Mouse (Mus musculus): ENCODE data around the gene St3gal2. TPM values are rescaled to one million over a fixed set of nuclear protein-coding genes. Genes with fewer than 3 reads are reported as not detected.
"Not testable (repeated sequence)": the region's sequence is repeated elsewhere in the genome, so short reads cannot be mapped to it uniquely, and the experiment has no call there.

Gene St3gal2
- total RNA-seq, 2 experiments from 2014 or later: 95.1 to 104 TPM

DNA sequence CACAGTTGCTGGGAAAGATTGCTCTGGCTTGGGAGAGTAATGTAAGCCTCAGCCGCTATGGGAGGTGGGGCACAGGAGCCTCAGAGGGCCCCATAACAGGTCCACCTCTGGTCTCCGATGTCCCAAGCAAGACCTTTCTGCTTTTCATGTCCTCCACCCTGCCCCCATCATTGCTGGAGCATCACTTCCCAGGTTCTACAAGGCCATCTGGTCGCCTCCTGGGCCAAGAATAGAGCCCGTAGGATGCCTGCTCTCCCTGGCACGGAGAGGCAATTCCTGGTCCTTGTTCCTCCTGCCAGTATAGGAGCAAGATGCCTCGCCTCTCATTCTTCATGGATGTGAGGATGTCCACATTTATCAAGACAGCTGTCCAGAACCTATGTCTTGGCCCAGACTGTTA is 40.2 kb downstream of the St3gal2 start:
- no peak for TF ChIP-seq CTCF (conservative IDR thresholded peaks at IDR 0.05)
- no peak for DNase-seq (ENCODE audit: low spot score in 2 of 2)
- Histone ChIP-seq H3K27ac (peak overlapping the region; percentile 69), H3K4me3 (no peak overlapping the region)

DNA sequence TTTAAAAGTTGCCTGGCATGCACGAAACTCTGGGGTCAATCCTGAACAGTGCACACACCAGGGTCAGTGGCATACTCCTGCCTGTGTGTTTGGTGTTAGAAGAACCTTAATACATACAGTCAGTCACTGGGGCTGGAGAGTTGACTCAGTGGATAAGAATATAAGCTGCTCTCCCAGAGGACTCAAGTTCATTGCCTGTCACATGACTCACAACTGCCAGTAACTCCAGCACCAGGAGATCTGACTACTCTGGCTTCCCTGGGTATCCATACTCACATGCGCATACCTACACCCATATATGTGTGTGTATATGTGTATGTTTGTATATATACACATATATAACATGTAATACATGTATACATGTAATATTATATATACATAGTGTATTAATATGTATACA is 43.3 kb downstream of the St3gal2 start:
- DNase-seq (ENCODE audit: low spot score in 2 of 2): no peak
- Histone ChIP-seq H3K27ac (no peak overlapping the region), H3K4me3 (no peak overlapping the region)
- TF ChIP-seq CTCF (conservative IDR thresholded peaks at IDR 0.05): no peak

DNA sequence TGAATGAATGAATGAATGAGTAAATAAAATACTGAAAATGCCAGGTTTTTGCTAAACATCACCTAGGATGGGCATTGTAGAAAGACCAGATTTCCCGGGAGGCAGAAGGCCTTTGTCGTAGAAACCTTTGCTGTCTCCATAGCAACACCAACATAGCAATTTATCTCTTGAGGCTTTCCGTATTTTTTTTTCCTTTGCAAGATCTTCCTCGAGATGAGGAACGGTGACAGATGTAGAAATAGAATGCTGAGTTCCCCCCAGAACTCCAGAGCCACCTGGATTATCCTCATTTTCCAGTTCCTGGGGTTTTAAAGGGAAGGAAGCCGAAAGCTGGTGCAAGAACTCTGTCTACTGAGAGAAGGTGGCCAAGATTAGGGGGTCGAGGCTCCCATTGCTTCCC is 44.9 kb downstream of the St3gal2 start:
- TF ChIP-seq CTCF (conservative IDR thresholded peaks at IDR 0.05): no peak
- peak in 1 of 2 experiments; percentile 61 for DNase-seq (ENCODE audit: low spot score in 2 of 2)
- Histone ChIP-seq H3K4me3 (no peak overlapping the region), H3K27ac (peak overlapping the region; percentile 78)

DNA sequence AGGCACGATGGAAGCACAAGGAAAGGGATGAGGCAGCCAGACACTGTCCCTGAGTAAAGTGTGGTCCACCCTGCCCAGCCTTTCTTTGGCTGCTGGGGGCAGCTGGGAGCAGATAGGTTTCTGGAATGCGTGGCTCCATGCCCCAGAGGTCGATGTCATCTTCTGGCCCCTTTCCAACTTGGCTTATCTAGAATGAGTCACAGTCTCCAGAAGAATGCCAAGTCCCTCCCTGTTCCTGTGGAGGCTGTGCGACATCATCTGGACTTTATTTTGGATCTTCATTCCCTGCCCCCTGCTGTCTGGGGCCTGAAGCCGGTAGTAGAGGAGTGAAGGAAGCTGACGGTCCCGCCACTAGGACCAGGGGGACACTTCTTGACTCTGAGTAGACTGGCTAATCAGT is 45.9 kb downstream of the St3gal2 start:
- no peak overlapping the region; the same call in 1 of the 2 replicates for H3K4me3 ChIP-seq
- H3K27ac ChIP-seq: peak overlapping the region; percentile 78
- peak; percentile 50 to 52 for DNase-seq (ENCODE audit: low spot score in 2 of 2)
- peak; percentile 55 for TF ChIP-seq CTCF (conservative IDR thresholded peaks at IDR 0.05)

DNA sequence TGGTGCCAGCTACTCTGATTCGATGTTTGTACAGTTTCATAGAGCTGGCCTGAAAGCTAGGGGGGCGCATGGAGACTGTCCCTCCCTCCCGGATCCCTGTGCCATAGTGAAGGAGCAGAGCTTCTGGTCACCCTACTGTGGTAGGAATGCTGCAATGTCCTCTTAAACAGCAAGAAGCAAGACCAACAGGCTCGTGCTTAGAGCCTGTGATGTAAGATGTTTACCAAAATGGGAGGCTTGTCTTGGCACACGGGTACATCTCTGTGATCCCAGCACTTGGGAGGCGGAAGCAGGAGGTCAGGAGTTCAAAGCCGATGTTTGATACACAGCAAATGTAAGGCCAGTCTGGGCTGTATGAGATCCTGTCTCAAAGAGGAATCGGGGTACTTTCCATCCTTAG is 46.9 kb downstream of the St3gal2 start:
- Histone ChIP-seq H3K27ac (peak overlapping the region; percentile 78), H3K4me3 (no peak overlapping the region)
- TF ChIP-seq CTCF (conservative IDR thresholded peaks at IDR 0.05): no peak
- DNase-seq (ENCODE audit: low spot score in 2 of 2): no peak

DNA sequence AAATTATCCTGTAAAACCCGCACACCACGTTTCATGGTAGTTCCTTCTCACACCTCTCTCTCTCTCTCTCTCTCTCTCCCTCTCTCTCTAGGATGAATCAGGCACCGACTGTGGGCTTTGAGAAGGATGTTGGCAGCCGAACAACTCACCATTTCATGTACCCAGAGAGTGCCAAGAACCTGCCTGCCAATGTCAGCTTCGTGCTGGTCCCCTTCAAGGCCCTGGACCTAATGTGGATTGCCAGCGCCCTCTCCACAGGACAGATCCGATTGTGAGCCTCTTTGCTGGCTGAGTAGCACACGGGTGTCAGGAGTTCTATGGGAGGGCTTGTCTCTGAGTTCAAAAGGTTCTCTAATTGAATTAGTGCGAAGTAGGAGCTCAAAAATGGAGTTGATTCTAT is 47.6 kb downstream of the St3gal2 start:
- H3K27ac ChIP-seq: peak overlapping the region; percentile 43; the same call in 1 of the 2 replicates
- no peak for DNase-seq (ENCODE audit: low spot score in 2 of 2)
- no peak for TF ChIP-seq CTCF (conservative IDR thresholded peaks at IDR 0.05)
- no peak overlapping the region for H3K4me3 ChIP-seq

DNA sequence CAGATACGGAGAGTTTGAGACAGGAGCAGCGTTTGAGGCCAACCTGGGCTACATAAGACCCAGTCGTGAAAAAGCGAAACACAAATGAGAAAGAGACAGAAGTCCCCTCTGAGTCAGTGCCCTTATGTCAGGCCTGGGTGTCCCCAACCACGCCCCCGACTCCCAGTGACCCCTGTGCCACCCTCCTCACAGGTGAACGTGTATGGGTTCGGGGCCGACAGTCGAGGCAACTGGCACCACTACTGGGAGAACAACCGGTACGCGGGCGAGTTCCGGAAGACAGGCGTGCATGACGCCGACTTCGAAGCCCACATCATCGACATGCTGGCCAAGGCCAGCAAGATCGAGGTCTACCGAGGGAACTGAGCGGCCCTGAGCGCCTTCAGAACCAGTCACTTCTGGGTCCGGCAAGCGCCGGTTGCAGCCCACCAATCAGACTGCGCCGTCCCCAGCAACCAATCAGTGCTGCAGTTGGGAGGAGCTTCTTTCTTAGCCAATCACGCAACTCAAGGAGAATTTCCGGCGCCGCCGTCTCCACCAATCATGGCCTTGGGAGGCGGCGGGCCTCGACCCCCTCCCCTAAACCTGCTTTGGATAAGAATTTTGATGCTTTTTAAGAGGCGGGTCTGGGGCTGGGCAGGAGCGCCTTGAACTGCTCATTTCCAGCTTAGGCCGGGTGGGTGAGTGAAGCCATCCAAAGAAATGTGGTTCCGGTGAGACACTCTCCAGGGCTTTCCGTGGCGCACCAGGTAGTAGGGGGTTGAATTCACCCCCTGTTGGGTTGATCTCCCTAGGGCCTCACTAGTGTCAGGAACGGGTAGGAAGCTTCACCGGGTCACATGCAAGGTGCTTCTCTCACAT is 50.4 kb downstream of the St3gal2 start:
- DNase-seq (ENCODE audit: low spot score in 2 of 2): peak; percentile 92 to 94
- H3K4me3 ChIP-seq: peak overlapping the region; percentile 58
- TF ChIP-seq CTCF (conservative IDR thresholded peaks at IDR 0.05): no peak
- peak overlapping the region; percentile 84 for H3K27ac ChIP-seq

DNA sequence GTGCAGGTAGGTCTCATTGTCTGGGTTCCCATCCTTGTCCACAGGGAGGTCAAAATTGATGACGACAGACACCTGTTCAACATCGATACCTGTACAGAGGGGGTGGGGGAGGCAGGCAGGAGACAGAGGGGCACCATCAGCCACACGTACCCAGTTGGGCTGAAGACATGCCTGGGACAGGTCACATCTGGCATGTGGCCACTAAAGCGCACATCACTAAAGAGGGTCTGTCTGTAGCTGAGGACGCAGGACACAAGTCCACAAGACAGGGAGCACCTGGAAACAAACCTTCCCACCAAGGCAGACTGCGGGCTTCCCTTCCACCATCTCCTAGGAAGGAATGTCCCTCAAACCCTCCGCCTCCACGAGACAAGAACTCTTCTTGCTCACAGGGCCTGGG is 56.8 kb downstream of the St3gal2 start:
- H3K27ac ChIP-seq; DNase-seq (ENCODE audit: low spot score in 2 of 2); H3K4me3 ChIP-seq: not testable (repeated sequence)

DNA sequence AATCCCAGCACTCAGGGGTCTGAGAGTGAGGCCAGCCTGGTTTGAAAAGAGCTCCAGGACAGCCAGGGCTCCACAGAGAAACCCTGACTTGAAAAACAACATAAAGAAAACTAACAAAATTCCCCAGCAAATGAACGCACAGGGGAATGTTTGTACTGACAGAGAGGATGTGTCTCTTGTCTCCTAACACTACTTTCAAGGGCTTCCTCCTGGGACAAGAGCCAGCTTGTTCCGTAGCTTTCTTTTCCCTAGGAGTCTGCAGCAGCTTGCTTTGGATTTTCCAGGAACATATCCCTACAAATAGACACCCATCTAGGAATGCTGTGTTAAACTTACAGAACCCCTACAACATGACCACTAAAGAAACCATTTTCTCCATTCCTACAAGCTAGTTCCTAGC is 58.3 kb downstream of the St3gal2 start:
- DNase-seq (ENCODE audit: low spot score in 2 of 2); H3K4me3 ChIP-seq; H3K27ac ChIP-seq: not testable (repeated sequence)

DNA sequence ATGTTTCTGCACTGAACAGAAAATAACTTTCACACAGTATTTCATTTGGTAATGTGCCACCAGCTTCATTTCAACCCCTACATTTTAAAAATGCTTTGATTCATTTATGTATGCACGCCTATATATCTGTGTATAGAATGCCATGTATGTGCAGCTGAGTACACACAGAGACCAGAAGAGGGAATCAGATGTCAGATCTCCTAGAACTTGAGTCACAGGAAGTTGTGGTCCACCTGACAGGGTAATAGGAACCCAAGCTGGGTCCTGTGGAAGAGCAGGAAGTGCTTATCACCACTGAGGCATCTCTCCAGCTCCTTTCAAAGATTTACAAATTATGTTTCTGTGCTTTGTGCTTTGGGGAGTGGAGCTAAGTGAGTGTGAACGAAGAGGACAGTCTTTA is 61.6 kb downstream of the St3gal2 start:
- Histone ChIP-seq H3K27ac (no peak overlapping the region), H3K4me3 (no peak overlapping the region)
- no peak for DNase-seq (ENCODE audit: low spot score in 2 of 2)
- TF ChIP-seq CTCF (conservative IDR thresholded peaks at IDR 0.05): no peak

DNA sequence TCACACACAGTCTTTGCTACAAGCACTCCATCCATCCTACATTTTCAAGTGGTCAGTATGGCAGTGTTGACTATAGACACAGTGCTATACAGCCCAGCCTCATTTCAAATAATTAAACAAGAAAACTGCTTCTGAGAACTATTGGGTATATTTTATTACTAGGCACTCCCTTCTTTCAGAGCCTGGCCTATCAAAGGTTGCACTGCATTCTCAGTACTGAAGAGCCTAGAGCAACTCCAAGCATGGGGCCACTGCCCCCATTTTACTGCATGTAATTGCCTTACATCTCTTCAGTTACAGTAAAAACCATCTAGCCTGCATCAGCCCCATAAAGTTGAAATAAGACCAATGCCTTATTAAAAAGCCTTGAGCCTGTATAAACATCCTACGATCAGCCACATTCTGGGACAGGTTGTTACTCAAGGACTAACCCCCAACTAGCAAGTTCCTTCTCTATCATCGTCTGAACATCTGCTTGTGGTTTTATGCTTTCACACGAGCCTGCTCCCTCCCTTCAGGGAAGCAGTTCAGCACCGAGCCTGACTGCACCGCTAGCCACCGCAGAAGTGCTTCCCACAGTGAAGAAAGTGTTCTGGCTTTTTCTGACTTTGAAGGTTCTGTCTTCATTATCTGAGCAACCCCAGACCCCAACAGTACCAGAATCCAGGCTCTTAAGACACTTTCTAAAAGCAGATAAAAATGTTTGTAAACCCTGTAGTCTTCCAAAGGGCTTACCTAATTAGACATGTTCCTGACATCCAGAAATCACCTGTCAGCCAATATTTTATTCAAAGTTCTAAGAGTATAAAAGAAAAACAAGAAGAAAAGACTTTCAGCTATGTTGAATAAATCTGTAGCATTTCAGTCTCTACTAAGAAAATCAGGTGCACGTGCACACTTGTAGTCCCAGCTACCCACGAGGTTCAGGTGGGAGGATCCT is 68.4 kb downstream of the St3gal2 start:
- H3K27ac ChIP-seq: no peak overlapping the region
- H3K4me3 ChIP-seq: no peak overlapping the region
- no peak for DNase-seq (ENCODE audit: low spot score in 2 of 2)
- TF ChIP-seq CTCF (conservative IDR thresholded peaks at IDR 0.05): no peak

DNA sequence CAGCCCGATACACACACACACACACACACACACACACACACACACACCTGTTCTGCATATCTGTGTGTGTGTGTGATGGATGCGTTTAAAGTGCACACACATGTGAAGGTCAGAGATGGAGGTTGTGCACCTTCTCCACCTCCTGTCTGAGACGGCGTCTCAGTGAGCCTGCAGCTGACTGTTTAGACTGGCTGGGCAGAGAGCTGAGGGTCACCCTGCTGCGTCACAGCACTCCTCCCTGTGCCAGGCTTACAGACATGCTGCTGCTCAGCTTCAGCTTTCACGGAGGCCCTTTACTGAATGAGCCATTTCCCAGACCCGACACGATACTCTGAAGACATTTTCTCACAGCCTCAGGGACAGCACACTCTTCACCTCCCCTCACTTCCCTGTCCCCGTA is 70.3 kb downstream of the St3gal2 start:
- DNase-seq (ENCODE audit: low spot score in 2 of 2): no peak
- Histone ChIP-seq H3K27ac (no peak overlapping the region), H3K4me3 (no peak overlapping the region)
- TF ChIP-seq CTCF (conservative IDR thresholded peaks at IDR 0.05): no peak

Measured in layer of hippocampus, adult 2 months (tissue).